Mouse (Mus musculus): ENCODE measurements at regions not wholly inside any gene's neighbourhood (a gene's known extent, or its start where the extent isn't known, plus 50 kb on each side); places are given as distances from the start of the nearest gene placed in this dataset.

DNA sequence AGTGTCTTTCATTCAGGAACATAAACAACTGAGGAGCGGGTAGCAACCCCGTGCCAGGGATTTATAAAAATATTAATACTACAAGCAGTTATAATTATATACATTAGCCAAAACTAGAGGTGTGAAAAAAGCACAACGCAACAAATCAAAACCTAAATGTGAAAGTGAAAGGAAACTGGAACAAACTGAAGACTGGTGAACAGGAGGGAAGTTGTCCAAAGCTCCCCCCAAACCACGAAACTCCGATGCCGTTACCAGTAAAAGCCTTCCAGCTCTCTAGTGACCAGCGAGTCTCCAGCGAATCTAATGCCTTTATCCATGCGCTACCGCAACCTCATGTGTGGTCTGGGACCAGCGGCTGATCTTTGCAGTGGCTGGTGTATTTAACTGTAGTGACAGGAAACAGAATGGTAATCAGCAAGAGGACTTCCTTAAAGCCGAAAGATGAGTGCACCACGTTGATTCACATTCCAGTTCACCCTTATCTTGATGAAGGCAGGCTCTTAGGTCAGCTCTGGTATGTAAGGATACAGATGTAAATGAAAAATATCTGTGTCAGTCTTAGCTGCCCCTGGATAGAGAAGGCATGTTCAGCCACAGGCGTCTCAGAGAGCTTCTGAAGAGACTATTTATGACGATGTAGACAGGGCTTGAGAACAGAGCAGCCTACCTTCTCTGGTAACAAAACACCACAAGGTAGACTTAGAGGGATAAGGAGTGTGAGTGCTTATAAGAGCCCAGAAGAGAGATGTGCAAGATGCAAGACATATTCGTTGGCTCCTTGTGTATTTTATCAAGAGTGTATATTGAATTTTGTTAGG, 394.0 kb downstream of the Gpat3 start:
- TF ChIP-seq CTCF (IDR thresholded peaks at IDR 0.05; ENCODE audit: borderline replicate concordance, insufficient read depth, low read length) (no peak), POLR2A (IDR thresholded peaks at IDR 0.05; ENCODE audit: low read depth, low read length) (no peak)
